Mouse (Mus musculus) adrenal gland, postnatal 25 days (tissue): ENCODE measurements around the gene Mcm10. TPM values are rescaled to one million over a fixed set of nuclear protein-coding genes. Genes with fewer than 3 reads are reported as not detected.
"Not testable (repeated sequence)": the region's sequence is repeated elsewhere in the genome, so short reads cannot be mapped to it uniquely, and the experiment has no call there.

Experiments used
- DNase-seq: peaks from one replicate; pipeline ENCODE4 v3.0.0; 2021; ENCODE audit warnings: mixed read lengths
- total RNA-seq: library from RNA; stranded (reverse); gene quantifications from 2 replicates; pipeline ENCODE4 v1.2.3, GENCODE M21; 2021

Gene Mcm10
- total RNA-seq, 1 experiment from 2014 or later = 5.6 TPM

DNA sequence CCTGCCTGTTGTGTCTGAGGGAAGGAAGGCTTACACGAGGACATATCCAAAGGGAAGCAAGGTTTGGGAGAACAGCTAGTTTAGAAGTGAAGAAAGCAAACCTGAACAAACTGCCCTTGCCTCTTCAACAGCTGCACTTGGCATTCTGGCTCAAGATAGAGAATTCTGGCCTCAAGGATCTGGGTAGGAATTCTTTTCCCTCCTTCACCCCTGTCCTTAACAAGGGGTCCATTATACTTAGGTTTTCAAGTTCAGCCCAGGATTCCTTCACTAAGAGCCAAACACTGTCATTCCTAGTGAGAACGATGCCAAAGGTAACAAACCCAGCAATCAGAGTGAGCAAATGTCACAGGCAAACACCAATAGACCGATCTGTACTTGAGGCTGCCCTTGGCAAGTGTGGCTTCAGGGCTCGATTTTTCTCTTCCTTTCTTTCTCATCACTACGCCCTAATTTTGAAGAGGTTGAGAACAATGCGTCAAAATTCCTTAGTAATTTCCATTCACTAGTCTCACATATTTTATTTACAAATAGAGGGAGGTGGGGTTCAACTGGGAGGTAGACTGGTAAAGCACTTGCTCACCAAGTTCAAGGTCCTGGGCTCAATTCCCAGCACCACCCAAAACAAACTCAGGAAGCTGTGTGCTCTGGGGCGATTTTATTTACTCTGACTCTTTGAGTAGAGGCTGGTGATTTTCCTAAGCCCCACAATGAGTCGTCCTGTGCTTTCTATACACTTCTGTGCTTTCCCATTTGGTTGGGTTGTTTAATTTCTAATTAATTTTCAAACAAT, 25.0 kb downstream of the Mcm10 start:
- DNase-seq = no peak

DNA sequence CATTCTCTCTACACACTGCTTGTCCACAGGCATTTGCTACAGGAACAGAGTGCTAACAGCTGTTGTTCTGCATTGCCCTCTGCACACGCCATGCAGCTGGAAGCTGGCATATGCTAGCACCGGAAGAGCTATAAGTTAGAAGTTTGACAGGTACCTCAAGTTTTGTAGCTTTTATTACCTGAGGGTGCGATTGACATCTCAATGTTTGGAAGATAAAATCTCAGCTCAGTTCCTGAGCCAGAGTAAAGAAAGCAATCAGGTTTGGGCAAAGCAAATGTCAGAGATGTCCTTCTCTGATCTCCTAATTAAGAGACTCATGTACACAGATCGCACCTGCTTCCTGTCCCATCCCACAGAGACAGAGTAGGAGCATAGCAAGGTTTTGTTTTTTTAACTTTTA, 25.8 kb downstream of the Mcm10 start:
- DNase-seq = no peak

DNA sequence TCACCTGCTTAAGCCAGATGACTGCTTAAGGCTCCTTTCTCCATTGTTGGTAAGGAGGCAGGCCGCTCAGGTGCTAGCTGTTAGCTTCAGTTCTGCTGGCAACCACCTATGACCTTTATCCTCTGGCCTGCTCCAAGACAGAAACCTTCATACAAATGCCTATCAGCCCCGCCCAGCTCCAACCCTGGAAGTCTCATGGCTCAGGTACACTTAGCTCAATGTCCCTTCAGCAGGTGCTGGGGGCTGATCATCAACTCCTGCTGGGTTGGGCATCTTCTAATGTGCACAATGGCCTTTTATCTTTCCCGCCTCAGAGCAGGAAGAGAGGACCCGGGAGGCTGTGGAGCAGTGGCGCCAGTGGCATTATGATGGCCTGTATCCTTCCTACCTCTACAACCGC, 27.6 kb downstream of the Mcm10 start:
- no peak for DNase-seq

DNA sequence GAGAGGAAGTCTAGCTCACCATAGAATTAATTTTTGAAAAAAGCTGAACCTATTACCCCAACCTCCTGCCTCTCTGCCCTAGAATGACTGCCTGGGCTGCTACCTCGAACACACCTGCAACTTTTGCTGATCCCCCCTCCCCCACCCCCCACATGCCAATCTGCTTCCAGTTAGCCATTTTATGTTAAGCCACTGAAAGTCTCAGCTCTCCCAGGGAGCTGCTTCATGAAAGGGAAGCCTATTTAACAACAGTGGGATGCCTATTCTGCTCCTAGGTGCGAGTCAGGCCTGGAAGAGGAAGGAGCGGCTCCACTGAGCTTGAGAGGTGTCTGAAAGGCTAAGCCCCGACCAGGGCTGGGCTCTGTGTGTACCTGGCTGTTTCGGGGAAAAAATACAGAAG, 28.6 kb downstream of the Mcm10 start:
- DNase-seq = no peak

DNA sequence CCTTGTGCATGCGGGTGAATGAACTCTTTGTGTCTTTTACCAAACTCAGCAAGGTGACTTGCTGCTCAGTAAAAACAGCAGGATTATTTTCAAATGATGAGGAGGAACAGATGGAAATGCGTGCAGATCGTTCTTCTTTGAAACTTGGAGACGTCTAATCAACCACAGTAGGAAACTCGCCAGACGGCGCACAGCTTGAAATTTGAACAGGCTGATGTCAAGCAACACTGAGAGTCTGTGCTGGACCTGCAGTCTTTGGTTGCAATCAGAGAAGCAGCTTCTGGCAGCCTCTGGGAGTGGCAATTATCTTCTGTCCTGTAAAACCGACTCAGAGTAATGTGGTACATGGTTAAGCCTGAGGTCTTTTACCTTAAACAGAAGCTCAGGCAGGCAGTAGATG, 34.5 kb downstream of the Mcm10 start:
- no peak for DNase-seq

DNA sequence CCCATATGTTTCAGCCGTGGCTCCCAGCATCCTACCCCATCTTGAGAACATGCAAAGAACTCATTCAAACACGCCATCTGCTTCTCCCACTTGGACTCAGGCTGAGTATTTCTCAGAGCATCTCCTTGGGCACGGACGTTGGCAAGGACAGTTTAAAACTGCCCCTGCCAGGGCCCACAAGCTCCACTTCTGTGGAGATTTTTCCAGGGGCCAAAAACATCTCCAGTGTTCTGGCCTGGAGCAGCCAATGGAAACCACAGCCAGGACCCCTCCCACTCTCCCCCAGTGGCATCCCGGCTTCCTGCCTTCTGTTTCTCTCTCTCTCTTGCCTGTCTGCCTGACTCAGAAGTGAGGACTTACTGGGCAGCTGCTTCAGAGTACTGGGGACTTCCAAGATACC, 36.8 kb downstream of the Mcm10 start, which contains the start of gene Ucma:
TSS of gene Ucma (plus strand) at position 316 of the 400 bp plus-strand sequence.
- no peak for DNase-seq

DNA sequence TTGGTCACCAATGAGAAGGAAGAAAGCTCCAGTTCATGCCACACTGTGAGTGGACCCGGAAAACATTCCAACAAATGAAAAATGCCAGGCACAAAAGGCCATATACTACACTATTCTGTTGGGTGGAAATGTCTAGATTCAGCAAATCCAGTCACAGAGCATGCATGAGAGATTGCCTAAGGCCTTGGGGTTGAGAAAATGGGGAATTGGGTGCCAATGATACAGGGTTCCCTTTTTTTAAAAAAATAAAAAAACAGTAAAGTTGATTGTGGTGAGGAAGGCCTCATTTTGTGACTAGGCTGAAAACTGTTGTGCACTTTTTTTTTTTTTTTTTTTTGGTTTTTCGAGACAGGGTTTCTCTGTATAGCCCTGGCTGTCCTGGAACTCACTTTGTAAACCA, 43.5 kb downstream of the Mcm10 start:
- no peak for DNase-seq

DNA sequence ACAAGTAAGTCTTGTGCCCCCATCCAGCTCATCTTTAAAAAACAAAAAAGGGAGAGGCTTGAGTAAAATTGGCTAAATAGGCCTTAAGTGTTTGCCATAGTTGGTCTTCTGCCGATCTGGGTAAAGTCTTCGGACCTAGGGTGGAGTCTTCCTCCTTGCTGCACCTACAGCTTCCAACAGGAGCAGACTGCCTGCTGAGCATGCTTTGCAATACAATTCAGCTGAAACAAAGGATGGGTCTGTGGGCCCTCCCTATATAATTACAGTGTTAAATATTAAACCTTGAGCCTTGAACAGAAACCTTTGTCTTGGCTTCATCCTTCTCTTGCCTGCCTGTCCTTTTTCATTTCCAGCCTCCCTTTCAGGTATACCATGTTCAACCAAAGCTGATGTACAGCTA, 44.8 kb downstream of the Mcm10 start:
- no peak for DNase-seq

DNA sequence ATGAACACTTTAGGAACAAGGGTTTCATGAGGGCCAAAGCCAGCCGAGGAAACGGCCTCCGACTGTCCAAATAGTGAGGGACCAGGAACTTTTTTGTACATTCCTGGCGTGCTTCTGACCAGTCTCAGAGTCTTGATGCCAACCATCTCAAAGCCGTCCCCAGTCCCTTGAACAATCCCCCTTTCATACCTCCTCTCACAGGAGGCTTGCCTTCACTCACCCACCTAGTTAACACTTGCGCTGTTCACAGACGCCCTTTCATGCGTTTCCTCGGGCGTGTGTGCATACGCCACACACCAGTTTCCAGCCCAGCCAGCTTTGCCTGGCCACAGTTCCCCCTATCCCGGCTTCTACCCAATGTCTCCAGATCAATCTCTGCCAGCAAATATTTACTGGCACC, 54.6 kb downstream of the Mcm10 start:
- DNase-seq = no peak

DNA sequence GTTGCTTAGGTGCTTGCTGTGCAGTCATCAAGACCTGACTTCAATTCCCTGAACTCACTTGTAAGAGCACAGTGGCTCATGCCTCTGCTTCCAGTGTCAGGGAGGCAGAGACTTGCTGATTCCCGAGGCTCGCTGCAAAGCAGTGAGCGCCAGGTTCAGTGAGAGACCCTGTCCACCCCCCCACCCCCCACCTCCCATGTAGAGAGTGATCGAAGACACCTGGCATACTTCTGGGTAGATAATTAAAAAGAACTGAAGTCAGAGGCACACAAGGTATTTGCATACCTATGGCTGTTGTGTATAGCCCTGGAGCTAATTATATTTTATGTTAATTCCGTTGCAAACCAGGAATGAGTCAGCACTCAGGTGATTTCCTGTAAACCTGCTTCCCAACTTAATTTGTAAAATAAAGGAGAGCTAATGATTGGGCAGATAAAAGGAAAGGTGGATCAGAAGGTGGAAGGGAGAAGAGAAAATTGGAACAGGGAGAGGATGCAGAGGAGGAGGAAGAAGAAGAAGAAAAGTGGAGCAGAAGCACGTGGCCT, 58.3 kb downstream of the Mcm10 start:
- DNase-seq = no peak

DNA sequence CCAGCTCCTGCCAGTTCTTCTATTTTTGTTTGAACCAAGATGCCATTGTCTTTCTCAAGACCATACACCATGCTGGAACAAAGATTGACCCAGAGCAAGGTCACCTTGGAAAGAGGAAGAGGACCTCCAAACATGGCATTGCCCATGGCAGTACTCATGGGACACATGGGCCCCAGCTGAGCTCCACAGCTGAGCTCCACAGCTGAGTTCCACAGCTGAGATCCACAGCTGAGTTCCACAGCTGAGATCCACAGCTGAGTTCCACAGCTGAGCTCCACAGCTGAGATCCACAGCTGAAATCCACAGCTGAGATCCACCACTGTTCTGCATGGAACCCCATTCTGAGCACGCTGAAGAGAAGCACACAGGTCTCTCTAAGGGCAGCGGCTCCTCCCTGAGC, 61.6 kb downstream of the Mcm10 start:
- no peak for DNase-seq

DNA sequence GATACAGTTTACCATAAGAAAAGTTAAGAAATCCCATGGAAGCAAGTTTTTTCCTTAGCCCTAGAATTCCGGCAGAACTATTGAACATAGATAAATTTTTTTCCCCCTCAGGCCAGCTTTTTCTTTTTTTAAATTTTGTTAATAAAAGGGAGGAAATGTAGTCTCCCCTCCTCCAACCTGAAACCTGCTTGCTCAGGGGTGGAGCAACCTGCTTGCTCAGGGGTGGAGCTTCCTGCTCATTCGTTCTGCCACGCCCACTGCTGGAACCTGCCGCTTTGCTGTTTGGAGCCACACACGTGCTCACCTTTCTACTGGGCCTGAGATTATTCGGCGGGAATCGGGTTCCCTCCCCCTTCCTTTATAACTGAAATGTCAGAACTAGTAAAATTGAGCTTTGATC, 62.9 kb downstream of the Mcm10 start:
- DNase-seq = not testable (repeated sequence)

DNA sequence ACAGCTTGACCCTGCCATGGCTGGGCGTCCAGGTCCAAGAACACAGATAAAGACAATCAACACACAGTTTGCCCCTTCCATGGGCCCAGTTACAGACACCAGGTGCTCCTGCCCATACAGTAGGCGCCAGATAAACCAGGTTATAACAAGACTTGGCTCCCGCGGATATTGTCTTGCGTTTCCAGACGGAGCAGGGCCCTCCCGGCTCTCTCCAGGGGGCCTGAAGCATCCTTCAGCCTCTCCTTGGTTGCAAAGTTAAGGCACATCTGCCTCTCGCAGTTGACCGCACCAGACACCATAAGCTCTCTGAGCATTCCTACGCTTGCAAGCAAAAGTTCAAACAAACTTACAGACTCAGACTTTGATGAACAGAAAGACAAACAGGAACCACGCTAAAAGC, 71.7 kb downstream of the Mcm10 start:
- no peak for DNase-seq

Other genes starting within 250 kb of the Mcm10 start
- 64.0 and 71.0 TPM in 2 replicates for gene Sephs1, start 131.2 kb downstream of the Mcm10 start, total RNA-seq
- gene Phyh, start 93.8 kb downstream of the Mcm10 start, total RNA-seq = 288 and 305 TPM in 2 replicates
- not detected in 2 replicates for gene Ucma, start 36.7 kb downstream of the Mcm10 start, total RNA-seq
- 52.5 and 59.0 TPM in 2 replicates for gene Optn, start 51.3 kb upstream of the Mcm10 start, total RNA-seq
- gene Ccdc3, start 125.0 kb upstream of the Mcm10 start, total RNA-seq = 4.9 and 5.0 TPM in 2 replicates